Mouse (Mus musculus) adrenal gland, postnatal 25 days (tissue): ENCODE data around the gene Cdkl1. TPM values are rescaled to one million over a fixed set of nuclear protein-coding genes. Genes with fewer than 3 reads are reported as not detected.

Experiments
- DNase-seq: peaks from one replicate; pipeline ENCODE4 v3.0.0; 2021; ENCODE audit warnings: mixed read lengths
- total RNA-seq: library from RNA; stranded (reverse); gene quantifications from 2 replicates; pipeline ENCODE4 v1.2.3, GENCODE M21; 2021

The Cdkl1 gene
- total RNA-seq, 1 experiment from 2014 or later: 2.4 TPM

DNA sequence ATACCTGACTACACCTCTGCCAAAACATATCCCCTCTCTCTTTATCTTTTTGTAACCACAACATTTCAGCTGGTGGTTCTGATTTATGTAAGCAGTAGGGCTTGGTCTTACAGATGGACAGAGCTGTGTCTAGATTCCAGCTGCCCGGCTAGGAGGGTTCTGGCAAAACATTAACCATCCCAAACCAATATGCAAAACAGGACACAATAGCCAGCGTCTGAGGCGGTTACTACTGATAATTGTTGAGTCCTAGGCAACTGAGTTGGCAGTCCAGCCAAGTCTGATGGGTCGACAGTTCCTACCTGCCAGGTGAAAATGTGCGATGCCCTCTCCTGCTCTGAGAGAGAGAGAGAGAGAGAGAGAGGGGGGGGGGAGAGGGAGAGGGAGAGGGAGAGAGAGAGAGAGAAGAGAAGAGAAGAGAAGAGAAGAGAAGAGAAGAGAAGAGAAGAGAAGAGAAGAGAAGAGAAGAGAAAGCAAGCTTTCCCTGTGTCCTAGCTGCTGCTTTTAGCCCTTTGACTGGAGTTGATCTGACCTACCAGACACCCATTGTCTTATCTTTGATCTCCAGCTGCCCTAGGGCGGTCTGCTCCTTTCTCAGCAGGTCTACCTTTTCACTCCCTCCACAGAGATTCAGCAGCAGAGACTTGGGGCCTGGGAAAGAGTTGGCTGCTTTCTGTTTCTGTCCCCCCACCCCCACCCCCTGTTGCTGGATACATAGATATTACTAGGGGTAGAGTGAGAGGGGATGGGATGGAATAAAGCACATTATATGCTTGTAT lies 7.6 kb downstream of the Cdkl1 start:
- no peak for DNase-seq

DNA sequence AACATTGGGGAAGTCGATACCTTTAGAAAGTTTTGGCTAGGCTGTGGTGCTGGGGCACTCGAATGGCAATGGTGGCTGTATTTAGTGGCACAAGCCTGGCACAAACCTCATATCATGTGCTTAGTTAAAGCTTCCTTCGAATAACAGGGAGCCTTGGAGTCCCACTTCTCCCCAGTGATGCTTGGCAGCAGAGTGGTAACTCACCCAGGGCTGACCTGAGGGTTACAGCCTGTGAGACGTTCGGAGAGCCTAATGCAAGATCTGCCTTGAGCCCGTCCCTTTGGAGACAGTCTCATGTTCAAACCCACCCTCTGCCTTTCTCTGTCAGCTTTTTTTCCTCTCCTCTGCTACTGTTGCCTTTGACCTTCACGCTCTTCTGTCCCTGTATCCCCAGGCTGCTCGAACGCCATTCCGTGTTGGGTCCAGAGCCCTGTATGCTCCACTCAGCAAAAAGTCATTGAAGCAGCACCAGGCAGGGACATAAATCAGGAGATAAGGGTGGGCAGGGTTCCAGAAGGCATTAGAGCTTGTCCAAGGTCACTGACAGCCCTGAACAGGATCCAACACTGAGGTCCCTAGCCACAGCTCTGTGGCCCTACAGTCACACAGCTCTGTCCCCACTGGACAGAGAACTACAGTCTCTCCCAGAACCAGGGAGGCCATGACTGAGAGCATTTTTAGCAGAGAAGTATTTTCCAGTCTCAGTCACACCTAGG lies 9.0 kb downstream of the Cdkl1 start:
- DNase-seq: peak; percentile 72

DNA sequence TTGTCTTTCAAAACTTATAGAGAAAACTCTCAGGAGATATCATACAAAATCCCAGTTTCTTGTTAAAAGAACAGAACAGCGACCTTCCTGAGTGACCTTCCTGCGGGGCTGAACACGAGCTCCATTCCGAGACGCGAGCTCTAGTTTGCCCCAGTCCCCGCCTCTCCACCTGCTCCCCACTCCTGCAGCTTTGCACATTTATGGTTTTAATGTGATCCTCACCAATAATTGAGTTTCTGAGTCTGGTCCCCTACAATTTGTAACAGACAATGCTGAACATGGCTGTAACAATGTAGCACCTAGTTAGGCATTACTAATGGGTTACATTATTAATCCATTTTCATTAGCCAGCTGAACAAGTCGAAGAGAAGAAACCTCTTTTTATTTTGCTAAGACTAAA lies 9.6 kb downstream of the Cdkl1 start:
- DNase-seq: no peak

DNA sequence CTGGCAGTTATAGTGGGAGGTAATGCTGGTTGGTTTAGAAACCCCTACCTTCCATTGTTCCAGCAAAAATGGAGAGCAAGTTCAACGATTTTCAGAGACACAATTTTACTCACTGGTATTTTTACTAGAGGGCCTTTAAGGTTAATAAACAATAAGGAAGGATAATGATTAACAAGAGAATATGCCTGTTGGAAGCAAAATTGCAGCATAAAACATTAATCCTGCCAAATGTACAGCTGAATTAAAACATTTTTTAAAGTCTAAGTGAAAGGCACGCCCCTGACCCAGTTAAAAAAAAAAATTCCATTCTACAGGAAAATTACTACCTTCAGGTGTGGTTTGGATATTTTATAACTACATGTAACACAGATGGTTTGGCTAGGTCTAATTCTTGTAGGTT lies 13.1 kb downstream of the Cdkl1 start:
- DNase-seq: no peak

DNA sequence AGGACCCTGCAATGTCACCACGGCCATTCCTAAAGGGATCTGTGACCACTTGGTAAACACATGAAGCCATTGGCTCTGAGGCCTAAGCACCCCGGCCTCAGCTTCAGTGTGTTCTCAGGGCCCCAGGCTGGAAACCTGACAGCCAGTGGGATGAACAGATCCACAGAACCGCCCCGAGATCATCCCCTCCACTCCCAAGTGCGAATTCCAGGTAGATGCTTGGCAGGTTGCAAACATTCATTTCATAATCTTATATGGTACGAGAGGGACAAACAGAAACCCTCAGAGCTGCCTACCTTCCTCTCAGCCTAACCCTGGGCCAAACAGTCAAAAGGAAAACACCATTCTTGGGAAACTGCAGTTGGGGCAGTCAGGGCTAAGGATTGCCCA lies 13.7 kb downstream of the Cdkl1 start:
- no peak for DNase-seq

DNA sequence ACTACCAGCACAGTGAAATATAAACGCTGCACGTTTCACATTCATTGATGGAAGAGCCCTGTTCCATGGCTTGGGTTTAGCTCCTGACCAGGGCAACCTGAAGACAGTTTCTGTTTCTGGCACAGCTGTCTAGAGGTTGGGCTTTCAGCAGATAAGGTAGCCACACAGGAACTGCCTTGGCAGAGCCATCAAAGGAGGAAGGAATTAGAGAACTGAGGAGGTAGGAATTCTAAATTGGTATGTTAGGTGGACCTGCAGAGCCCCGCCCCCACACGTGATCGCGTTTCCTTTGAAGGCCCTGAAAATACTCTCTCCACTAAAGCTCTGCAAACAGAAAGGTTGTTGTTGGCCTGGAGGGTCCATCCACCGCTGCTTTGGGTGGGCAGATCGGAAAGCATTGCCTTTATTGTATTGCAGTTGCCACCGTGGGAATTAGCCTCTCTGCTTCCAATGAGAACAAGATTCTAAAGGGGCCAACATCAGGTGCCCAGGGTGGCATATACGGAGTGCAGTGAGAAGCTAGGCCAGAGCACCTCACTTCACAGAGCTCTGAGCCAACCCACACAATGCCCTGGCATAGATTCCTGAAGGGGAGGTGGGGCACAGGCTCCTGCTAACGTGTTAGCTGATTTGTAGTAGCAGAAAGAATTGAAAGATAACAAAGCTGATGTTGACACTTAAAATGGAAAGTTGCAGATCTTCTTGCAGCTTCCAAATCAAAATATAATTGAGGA lies 14.3 kb downstream of the Cdkl1 start:
- no peak for DNase-seq

DNA sequence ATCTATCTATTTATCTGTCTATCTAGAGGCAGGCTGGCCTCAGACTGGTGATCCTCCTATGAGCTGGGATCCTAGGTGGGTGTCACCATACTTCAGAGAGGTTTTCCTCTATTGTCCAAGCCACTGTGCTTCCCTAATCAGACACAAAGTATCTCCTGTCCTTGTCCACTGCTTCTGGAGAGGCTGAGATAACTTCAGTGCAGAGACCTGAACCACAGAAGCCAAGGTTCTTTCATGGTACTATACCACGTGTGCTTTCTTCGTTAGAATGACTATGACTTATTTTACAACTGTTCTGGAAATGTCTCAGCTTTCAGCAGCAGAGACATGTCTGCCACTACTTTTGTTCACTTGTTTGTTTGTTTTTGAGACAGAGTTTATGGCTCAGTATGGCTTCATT lies 22.2 kb downstream of the Cdkl1 start:
- no peak for DNase-seq

DNA sequence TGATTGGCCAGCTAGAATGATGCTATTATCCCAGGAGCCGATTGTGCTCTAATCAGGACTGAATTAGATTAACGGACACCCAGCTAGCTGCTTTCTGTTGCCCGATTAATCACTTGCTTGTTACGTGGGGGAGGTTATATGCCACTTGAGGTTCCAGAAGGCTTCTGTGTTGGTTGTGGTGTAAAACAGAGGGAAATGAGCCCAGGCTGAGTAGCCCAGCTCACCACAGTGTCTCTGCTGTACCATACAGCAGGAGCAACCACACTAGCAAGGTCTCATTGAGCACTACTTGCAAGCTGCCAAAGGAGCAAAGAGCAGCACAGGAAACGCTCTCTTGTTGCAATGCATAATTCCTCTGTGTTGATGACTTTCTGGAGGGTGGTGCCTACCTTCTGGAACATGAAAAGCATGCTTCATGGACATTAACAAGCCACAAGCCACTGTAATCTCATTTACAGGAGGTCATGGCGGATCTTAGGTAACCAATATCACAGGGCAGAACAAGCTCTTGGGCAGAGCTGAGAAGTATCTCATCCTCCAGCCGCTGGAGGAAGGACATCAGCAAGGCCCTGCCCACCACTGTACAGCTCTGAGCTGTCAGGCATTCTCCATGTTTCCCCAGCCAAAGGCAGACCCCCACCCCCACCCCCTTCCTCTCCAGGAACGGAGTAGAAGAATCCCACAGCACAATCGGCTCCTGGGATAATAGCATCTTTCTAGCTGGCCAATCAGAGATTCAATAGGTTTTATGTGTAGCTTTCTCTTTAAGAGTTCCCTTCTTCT lies 23.4 kb downstream of the Cdkl1 start:
- DNase-seq: no peak

DNA sequence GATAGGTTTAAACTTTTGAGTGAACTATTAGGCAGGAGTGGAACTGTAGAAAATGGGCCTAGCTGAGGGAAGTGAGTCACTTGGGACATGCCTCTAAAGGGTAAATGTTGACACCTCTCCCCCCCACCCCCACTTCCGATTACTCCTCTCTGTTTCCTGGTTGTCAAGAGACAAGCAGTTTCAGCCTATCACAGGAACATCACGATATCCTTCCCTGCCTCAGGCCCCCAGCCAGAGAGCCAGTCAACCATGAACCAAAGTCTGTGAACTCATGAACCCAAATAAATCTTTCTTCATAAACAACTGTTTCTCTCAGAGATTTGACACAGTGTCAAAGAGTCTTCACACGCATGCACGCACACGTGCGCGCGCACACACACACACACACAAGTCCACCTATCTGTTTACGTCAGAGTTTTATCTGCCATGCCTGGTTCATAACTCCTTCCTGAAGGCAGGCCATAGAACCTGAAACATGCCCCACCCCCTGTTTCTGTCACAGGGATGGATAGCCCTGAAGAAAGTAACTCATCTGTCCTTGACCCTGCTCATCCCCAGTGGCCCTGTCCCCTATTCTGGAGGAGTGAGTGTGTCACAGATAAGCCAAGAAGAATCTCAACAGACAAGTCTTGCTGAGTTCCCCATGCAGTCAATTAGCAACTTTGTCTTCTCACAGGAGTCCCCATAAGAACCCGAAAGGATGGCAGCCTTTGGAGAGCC lies 24.7 kb downstream of the Cdkl1 start:
- no peak for DNase-seq

DNA sequence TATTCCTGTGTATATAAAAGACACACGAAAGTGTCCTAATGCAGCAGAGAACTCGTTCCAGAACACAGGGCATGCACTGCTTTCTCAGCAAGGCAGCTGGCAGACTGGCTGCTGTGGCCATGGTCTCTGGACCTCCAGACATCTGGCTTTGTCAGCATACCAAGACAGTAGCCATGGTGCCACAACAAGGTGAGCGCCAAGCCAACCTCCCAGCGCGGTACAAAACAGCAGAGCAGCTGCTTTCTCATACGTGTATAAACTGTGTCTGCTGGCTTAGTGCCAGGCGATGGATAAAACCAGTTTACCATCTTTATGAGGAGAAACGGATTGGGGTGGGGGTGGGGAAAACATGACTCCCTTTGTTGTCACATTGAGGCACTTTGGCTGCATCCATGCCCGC lies 25.5 kb downstream of the Cdkl1 start:
- no peak for DNase-seq

DNA sequence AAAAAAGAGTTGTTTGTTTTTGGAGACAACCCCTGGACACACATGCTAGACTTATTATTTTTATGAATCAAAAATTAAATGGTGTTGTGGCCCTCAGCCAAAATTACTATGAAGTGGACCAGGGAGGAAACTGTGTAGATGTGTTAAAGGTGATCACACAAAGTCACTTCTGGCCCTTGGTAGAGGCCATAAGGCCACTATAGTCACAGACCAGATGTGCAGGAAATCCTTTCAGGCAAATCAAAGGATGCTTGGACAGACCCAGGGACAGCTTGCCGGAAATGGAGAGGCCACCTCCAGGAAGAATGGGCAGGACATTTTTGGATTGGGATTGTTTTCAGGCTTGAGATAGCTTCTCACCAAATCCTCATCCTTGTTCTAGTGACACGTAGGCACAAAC lies 29.5 kb downstream of the Cdkl1 start:
- no peak for DNase-seq

DNA sequence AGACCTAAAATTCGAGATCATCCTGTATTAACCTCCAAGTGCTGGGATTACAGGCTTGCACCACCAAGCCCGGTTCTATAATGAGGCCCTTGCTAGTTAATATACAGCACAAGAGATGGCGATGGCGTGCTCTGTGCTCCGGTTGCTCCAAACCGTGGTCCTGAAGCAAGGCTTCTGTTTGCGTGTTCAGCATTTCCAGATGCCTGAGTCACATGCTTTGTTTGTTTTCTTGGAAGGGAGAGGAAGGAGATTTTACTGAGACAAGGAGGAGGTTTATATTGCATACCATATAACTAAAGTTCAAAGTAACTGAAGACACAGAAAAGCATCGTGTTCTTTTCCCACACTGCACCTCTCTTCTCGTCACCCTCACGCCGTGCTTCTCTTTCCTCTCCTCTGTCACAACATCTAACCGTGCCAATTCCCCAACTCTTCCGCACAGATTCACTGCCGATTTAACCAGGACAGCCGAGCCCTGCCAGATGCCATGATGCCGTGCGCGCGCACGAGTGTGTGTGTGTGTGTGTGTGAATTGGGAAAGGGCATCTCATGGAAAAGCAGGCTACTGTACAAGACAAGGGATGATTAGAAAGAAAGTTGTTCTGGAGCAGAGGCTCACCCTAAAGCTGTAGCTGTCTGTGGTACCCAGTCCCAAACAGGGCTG lies 30.2 kb downstream of the Cdkl1 start:
- DNase-seq: no peak

DNA sequence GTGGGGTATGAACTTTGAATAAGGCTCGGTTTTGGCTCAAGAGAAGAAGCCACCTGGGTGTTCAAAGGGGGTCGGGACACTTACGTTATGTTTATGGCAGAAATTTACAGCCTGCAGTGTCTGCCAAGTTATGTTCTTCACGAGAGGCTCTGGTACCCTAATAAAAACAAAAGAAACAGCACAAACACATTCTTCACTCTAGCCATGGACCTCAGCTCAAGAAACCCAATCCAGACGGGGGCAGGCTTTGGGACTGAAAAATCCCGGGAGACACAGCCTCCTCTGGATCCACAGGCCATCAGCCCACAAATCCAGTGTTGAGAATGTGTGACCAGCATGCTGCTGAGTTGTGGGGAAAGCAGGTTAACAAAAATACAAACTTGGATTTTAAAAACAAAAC lies 31.1 kb downstream of the Cdkl1 start:
- DNase-seq: no peak

DNA sequence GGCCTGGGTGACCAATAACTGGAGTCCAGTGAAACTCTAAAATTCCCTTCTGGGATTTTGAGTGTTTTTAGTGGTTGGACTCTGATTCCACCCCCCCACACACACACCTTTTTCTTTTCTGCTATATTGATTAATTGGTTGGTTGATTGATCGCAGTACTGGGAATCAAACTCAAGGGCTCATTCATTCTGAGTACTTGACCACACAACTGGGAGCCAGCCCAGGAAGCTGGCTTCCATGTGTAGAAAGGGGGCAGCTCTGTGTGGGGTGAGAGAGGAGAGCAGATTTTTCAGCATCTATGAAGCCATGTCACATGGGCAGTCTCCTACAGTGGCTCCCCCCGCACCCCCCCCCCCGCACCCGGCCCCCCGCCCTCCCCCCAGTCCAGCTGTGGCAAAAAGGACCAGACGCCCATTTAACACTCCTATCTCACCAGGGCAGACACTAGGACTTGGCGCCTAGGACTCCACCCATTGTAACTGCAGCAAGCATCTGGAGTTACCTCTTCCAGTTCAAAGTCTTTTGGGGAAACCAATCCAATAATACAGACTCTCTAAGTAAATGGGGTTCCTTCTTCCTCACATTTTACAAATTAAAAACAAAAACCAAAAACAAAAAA lies 31.7 kb downstream of the Cdkl1 start:
- DNase-seq: no peak

DNA sequence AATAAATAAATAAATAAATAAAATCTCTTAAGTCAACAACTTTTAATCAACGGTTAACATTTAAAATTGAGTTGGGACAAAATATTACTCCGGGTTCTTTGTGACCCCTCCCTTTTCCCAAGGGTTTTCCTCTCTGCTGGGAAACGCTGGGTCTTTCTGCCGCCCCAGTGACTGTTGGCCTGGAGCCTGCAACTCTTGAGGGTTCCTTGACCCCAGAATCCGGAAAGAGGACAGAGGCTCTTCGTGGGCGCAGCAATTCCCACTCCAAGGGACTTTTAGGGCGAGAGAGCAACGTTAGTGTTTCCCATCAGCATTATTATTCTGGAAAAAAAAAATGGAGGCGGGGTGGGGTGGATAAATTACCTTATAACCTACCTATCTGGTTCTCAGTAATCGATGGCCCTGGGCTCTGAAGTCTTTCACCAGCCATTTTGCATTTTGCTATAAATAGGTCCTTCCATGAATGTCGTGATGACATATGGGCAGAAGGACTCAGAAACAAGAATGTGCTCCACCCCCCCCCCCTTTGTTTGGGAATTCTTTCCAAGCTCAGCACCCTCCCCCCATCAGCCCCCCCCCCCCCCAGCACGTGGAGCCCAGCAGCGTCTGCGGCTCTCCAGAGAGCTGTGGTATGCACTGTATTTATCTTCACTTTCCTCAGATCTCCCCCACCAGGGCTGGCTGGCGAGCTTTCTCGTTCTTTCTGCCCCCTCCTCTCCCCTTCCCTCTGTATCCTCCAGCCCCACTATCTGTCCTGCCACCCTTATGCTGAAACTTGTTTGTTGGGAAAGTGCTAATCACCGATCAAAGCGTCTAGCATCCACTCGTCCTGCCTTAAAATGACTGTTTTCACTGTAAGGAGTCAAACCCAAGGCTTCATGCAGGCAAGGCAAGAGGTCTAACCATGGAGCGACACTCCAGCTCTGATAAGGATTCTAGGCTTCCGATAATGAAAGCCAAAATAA lies 32.6 kb downstream of the Cdkl1 start:
- DNase-seq: peak; percentile 40

DNA sequence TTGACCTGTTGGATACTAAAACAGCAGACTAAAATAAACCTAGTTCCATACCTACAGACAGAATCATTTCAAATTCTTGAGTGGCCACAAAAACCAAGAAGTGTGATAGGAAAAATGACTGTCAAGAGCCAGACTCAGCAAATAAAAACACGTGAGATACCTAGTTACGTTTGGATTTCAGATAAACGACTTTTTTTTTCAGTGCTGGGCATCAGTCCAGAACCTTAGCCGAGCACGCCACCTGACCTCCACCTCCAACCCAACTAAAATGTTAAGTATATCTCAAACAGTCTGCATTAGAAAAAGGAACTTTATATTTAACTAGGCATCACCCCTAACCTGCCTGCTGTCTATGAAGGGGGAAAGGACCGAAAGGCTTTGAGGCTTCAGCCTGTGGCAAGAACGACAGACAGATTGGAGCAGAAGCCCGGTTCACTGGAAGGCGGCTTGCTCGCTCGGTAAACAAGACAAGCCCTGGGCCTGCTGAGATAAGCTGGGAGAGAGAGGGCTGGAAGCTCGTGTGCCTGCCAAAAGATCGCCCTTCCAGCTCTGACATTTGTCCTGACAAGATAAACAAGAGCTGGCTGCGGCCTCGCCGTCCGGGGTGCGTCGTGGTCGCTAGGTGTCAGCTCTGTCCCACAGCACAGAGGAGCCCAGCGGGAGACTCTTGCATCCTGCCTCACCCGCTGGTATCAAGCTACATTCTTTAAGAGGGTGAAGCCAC lies 33.5 kb downstream of the Cdkl1 start:
- DNase-seq: peak; percentile 87

DNA sequence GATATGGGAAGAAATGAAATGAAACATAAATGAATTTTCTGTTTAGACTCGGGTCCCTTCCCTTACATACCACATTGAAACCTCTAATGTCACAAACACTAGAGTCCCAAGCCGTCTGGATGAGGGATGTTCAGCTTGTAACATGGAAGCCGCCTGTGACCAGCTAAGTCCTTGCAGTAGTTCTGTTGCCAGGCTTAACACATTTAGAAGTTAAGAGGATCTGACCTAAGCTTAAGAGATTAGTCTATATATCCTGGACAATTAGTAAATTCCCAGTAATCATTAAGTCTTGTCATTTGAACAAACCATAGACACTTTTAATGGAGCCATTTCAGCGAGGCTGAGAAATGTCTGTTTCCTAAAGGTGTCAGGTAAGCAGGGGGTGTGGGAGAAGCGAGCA lies 35.1 kb downstream of the Cdkl1 start:
- no peak for DNase-seq

DNA sequence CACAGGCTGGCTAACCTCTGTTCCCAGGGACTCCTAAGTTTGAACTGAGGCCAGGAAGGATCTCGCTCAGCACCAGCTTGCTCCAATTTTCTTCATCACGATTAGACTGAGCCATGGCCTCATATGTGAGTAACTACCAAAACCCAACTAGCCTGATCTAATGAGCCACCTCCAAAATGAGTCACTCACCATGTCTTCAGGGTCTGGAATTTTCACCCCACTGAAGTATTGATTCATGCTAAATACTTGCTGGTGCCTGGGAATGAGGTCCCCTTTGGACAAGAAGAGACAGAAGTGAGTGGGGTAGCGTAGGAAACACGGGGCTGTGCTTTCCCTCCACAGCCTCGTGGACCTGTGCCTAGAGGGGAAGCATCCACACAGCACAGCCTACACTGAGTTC lies 37.1 kb downstream of the Cdkl1 start:
- no peak for DNase-seq

DNA sequence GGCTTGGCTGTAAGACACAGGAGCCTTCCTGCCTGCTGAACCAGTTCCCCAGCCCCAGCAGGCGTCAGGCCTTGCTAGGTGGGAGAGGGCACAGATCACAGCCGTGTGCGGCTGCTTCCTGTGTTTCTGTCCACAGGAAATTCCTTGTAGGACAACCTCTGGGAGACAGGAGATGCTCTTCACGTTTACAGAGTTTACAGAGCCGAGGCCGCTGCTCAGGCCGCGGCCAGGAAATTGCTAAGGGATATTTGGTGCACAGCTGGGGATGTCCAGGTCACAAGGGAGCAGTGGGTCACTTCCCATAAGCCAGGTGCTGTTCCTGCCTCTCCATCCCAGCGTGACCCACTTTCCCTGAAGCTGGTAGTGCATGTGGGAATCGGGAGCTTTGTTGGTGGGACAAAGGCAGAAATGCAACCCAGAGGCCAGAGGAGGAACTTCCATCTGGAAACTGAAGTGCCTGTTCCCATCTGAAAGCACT lies 39.2 kb downstream of the Cdkl1 start:
- DNase-seq: peak; percentile 36
